Mouse (Mus musculus) forebrain, embryonic 11.5 days (tissue): ENCODE results near the gene Wrap53. TPM values are rescaled to one million over a fixed set of nuclear protein-coding genes. Genes with fewer than 3 reads are reported as not detected.

ENCODE experiments used
- ATAC-seq: fragments of 200-750 bp; cut with Nextera tagmentation; replicated peaks from 2 replicates; pipeline ENCODE4 v1.8.0; 2017; ENCODE audit warnings: moderate TSS enrichment; ENCODE audit not compliant: low FRiP score
- DNase-seq: peaks from one replicate; pipeline ENCODE4 v3.0.0-alpha.2; 2017; ENCODE audit warnings: low spot score
- H3K27ac ChIP-seq: fragments of 300-500 bp; sonication (generic); 2 replicates; pipeline ENCODE4 v1.5.1; 2014; ENCODE audit warnings: low read depth, low read length
- H3K27me3 ChIP-seq: fragments of 300-500 bp; sonication (generic); 2 replicates; pipeline ENCODE4 v1.6.1; 2014; ENCODE audit warnings: mild to moderate bottlenecking, low read length, mixed read lengths; ENCODE audit not compliant: control insufficient read depth, insufficient read depth
- H3K36me3 ChIP-seq: fragments of 300-500 bp; sonication (generic); 2 replicates; pipeline ENCODE4 v1.6.1; 2014; ENCODE audit warnings: mild to moderate bottlenecking, low read length, moderate library complexity, mixed read lengths; ENCODE audit not compliant: control insufficient read depth, insufficient read depth
- H3K4me1 ChIP-seq: fragments of 300-500 bp; sonication (generic); replicated peaks from 2 replicates; pipeline ENCODE4 v1.6.1; 2014; ENCODE audit warnings: low read length, mixed read lengths; ENCODE audit not compliant: control insufficient read depth, insufficient read depth
- H3K4me2 ChIP-seq: fragments of 300-500 bp; sonication (generic); 2 replicates; pipeline ENCODE4 v1.6.1; 2014; ENCODE audit warnings: low read depth, mild to moderate bottlenecking, low read length, moderate library complexity, mixed read lengths; ENCODE audit not compliant: severe bottlenecking
- H3K4me3 ChIP-seq: fragments of 300-500 bp; sonication (generic); 2 replicates; pipeline ENCODE4 v1.5.1; 2014; ENCODE audit warnings: low read depth, low read length
- H3K9ac ChIP-seq: fragments of 300-500 bp; sonication (generic); 2 replicates; pipeline ENCODE4 v1.6.1; 2014; ENCODE audit warnings: low read length
- H3K9me3 ChIP-seq: fragments of 300-500 bp; sonication (generic); 2 replicates; pipeline ENCODE4 v1.6.1; 2016; ENCODE audit warnings: low read length, mixed read lengths; ENCODE audit not compliant: control insufficient read depth
- WGBS: fragments of 180-500 bp; shearing (Covaris S2); extraction: QIAGEN DNeasy Blood & Tissue Kit; methylation state at CpG from one replicate; pipeline ENCODE4 v1.1.7; 2014; 5-methylcytosine and 5-hydroxymethylcytosine counted together
- polyA plus RNA-seq: library from polyadenylated mRNA; unstranded; fragments of >200 nt; fragmentation: Nextera tagmentation; extraction: Ambion mirVana; gene quantifications from 2 replicates; pipeline ENCODE4 v1.2.1, GENCODE M21; 2014

Wrap53 gene
- polyA plus RNA-seq, 1 experiment from 2014 or later, result 39.3 TPM

- H3K4me2 ChIP-seq, result no peak overlapping the region
- H3K4me3 ChIP-seq, result no peak overlapping the region
- H3K36me3 ChIP-seq, result no peaks in the 10 kb centered on the region
- DNase-seq (no peak), ATAC-seq (no peak)
- peaks cover 43% of the 10 kb centered on the region for H3K4me1 ChIP-seq
- no peak overlapping the region for H3K27ac ChIP-seq
- 85% methylated on average over 5 of the region's 5 CpGs for WGBS
- no peaks in the 10 kb centered on the region for H3K27me3 ChIP-seq
- no peaks in the 10 kb centered on the region for H3K9me3 ChIP-seq
- no peak overlapping the region for H3K9ac ChIP-seq
Measured at GRCm38 (mm10) chr11:69554539-69555140, 25.4 kb downstream of the Wrap53 start.

GRCm38 (mm10) chr11:69553341-69553721, 26.7 kb downstream of the Wrap53 start:
- H3K4me3 ChIP-seq, result peak overlapping the region; percentile 9; the same call in 1 of the 2 replicates
- DNase-seq, result no peak
- peak overlapping the region; percentile 54 for H3K9ac ChIP-seq

GRCm38 (mm10) chr11:69552622-69553340, 27.3 kb downstream of the Wrap53 start:
- WGBS, result 18% methylated on average over 14 of the region's 14 CpGs
- Histone ChIP-seq H3K4me1 (peaks cover 37% of the 10 kb centered on the region), H3K36me3 (no peaks in the 10 kb centered on the region), H3K27me3 (no peaks in the 10 kb centered on the region), H3K4me2 (peak overlapping the region; percentile 46), H3K9me3 (no peaks in the 10 kb centered on the region), H3K9ac (peak overlapping the region; percentile 54), H3K27ac (peak overlapping the region; percentile 85), H3K4me3 (peak overlapping the region; percentile 9; the same call in 1 of the 2 replicates)
- ATAC-seq, result peak; percentile 88
- peak; percentile 89 for DNase-seq

More at GRCm38 (mm10) chr11:69553341-69553721, 26.7 kb downstream of the Wrap53 start:
- Histone ChIP-seq H3K36me3 (no peaks in the 10 kb centered on the region), H3K4me1 (peaks cover 37% of the 10 kb centered on the region), H3K27ac (peak overlapping the region; percentile 85), H3K9me3 (no peaks in the 10 kb centered on the region), H3K4me2 (peak overlapping the region; percentile 46), H3K27me3 (no peaks in the 10 kb centered on the region)
- 8% methylated on average over 2 of the region's 2 CpGs for WGBS
- peak; percentile 2; the same call in 1 of the 2 replicates for ATAC-seq

GRCm38 (mm10) chr11:69551310-69551709, 28.7 kb downstream of the Wrap53 start:
- H3K4me1 ChIP-seq, result peaks cover 32% of the 10 kb centered on the region
- no peaks in the 10 kb centered on the region for H3K36me3 ChIP-seq
- no peak overlapping the region for H3K27ac ChIP-seq
- 64% methylated on average over 4 of the region's 4 CpGs for WGBS
- H3K4me3 ChIP-seq, result no peak overlapping the region
- no peaks in the 10 kb centered on the region for H3K9me3 ChIP-seq
- no peak overlapping the region for H3K4me2 ChIP-seq
- H3K27me3 ChIP-seq, result no peaks in the 10 kb centered on the region
- no peak for ATAC-seq
- H3K9ac ChIP-seq, result no peak overlapping the region
- no peak for DNase-seq

- H3K4me2 ChIP-seq, result no peak within 1 kb of the TSS
- no peaks in the 10 kb centered on the region for H3K36me3 ChIP-seq
- no peaks in the 10 kb centered on the region for H3K9me3 ChIP-seq
- H3K4me1 ChIP-seq, result peaks cover 29% of the 10 kb centered on the region
- DNase-seq (no peak), ATAC-seq (no peak)
- H3K4me3 ChIP-seq, result no peak within 1 kb of the TSS
- H3K9ac ChIP-seq, result no peak within 1 kb of the TSS; the same call in 1 of the 2 replicates
- no peaks in the 10 kb centered on the region for H3K27me3 ChIP-seq
- no peak within 1 kb of the TSS for H3K27ac ChIP-seq
- WGBS, result 52% methylated on average over 12 of the region's 12 CpGs
Measured at GRCm38 (mm10) chr11:69549060-69549656, 30.9 kb downstream of the Wrap53 start, which contains the start of gene Dnah2. Dnah2 (minus strand) TSS chr11:69549110.

GRCm38 (mm10) chr11:69547071-69547470, 33.0 kb downstream of the Wrap53 start:
- peak overlapping the region; percentile 74 for H3K4me2 ChIP-seq
- H3K36me3 ChIP-seq, result no peaks in the 10 kb centered on the region
- no peak for ATAC-seq
- H3K4me1 ChIP-seq, result peaks cover 24% of the 10 kb centered on the region
- WGBS, result 4% methylated on average over 15 of the region's 15 CpGs
- peak overlapping the region; percentile 34 for H3K4me3 ChIP-seq
- peak; percentile 79 for DNase-seq
- H3K27me3 ChIP-seq, result no peaks in the 10 kb centered on the region
- no peaks in the 10 kb centered on the region for H3K9me3 ChIP-seq
- H3K9ac ChIP-seq, result peak overlapping the region; percentile 65
- H3K27ac ChIP-seq, result peak overlapping the region; percentile 73

- DNase-seq, result peak; percentile 90
Measured at GRCm38 (mm10) chr11:69546423-69547053, 33.5 kb downstream of the Wrap53 start.

GRCm38 (mm10) chr11:69545957-69546356, 34.1 kb downstream of the Wrap53 start:
- Histone ChIP-seq H3K9ac (peak overlapping the region; percentile 65), H3K4me3 (peak overlapping the region; percentile 34), H3K9me3 (no peaks in the 10 kb centered on the region), H3K4me2 (peak overlapping the region; percentile 74), H3K27ac (peak overlapping the region; percentile 73), H3K4me1 (peaks cover 24% of the 10 kb centered on the region), H3K36me3 (no peaks in the 10 kb centered on the region), H3K27me3 (no peaks in the 10 kb centered on the region)
- WGBS, result 11% methylated on average over 7 of the region's 7 CpGs
- ATAC-seq, result no peak
- DNase-seq, result no peak

More at GRCm38 (mm10) chr11:69546423-69547053, 33.5 kb downstream of the Wrap53 start:
- ATAC-seq, result peak; percentile 66
- H3K4me2 ChIP-seq, result peak overlapping the region; percentile 74
- H3K4me3 ChIP-seq, result peak overlapping the region; percentile 34
- WGBS, result 1% methylated on average over 44 of the region's 44 CpGs
- no peaks in the 10 kb centered on the region for H3K9me3 ChIP-seq
- no peaks in the 10 kb centered on the region for H3K36me3 ChIP-seq
- peak overlapping the region; percentile 65 for H3K9ac ChIP-seq
- H3K27ac ChIP-seq, result peak overlapping the region; percentile 73
- H3K27me3 ChIP-seq, result no peaks in the 10 kb centered on the region
- peaks cover 24% of the 10 kb centered on the region for H3K4me1 ChIP-seq
